ENCODE assay signal across 9 mouse cellular contexts in genomic region chr7:66866944-66867718, GRCm38 (mm10). TPM values are rescaled to one million over a fixed set of nuclear protein-coding genes. Genes with fewer than 3 reads are reported as not detected.
DNase-seq lines count a peak whose midpoint lies in the region; ATAC-seq and TF ChIP-seq lines count a peak whose summit lies in the region.
"Had no signal": no experiment of that assay in that cellular context is flagged by ENCODE, and none has a peak within 500 bp of the region (broad histone marks: within the 10 kb centered on the region; RNA-seq: fewer than 3 reads in every experiment).

No protein-coding gene starts in this region.

- TF ChIP-seq EP300 in heart, postnatal 0 days (IDR thresholded peaks at IDR 0.05; ENCODE audit: low read depth) = no peak

- WGBS in heart, postnatal 0 days = 61% methylated on average over 19 of the region's 19 CpGs
- 72% methylated on average over 19 of the region's 19 CpGs for WGBS in hindbrain, embryonic 13.5 days

- H3K36me3 ChIP-seq in heart, postnatal 0 days (replicated peaks; ENCODE audit: control insufficient read depth, insufficient read depth, low read length) = no peaks in the 10 kb centered on the region
- no peaks in the 10 kb centered on the region for H3K36me3 ChIP-seq in hindbrain, embryonic 13.5 days

- no peak overlapping the region for H3K4me3 ChIP-seq in heart, postnatal 0 days (ENCODE audit: low read depth, low read length)
- H3K4me3 ChIP-seq in hindbrain, embryonic 13.5 days = no peak overlapping the region
- H3K4me3 ChIP-seq: myocyte had no signal

- TF ChIP-seq CTCF in heart, postnatal 0 days (IDR thresholded peaks at IDR 0.05; ENCODE audit: low read depth) = peak; percentile 31; the same call in 1 of the 2 replicates

- peaks cover 16% of the 10 kb centered on the region for H3K4me1 ChIP-seq in heart, postnatal 0 days (ENCODE audit: control insufficient read depth, insufficient read depth)
- peaks cover 23% of the 10 kb centered on the region for H3K4me1 ChIP-seq in hindbrain, embryonic 13.5 days (replicated peaks)

- no peak for DNase-seq in heart, postnatal 0 days (ENCODE audit: low spot score)
- DNase-seq in heart, adult 9 months (ENCODE audit: low spot score in 2 of 2) = no peak
- peak; percentile 20 to 22 for DNase-seq in spleen, postnatal 36 days (ENCODE audit: low spot score in 2 of 2)
- DNase-seq in spleen, adult 18-20 months = no peak
- DNase-seq in right cerebral cortex, postnatal 25 days = peak; percentile 50
- DNase-seq in adrenal gland, postnatal 10 days = no peak
- no peak for DNase-seq in kidney, adult 8-10 months

- no peak overlapping the region for H3K9ac ChIP-seq in heart, postnatal 0 days (replicated peaks; ENCODE audit: low read depth, low read length)
- H3K9ac ChIP-seq in hindbrain, embryonic 13.5 days = no peak overlapping the region

- no peaks in the 10 kb centered on the region for H3K9me3 ChIP-seq in heart, postnatal 0 days (replicated peaks; ENCODE audit: control insufficient read depth, low read length)
- H3K9me3 ChIP-seq in hindbrain, embryonic 13.5 days = no peaks in the 10 kb centered on the region

- H3K4me2 ChIP-seq in heart, postnatal 0 days (ENCODE audit: low read depth, low read length) = no peak overlapping the region
- H3K4me2 ChIP-seq in hindbrain, embryonic 13.5 days = no peak overlapping the region

- no peak overlapping the region for H3K27ac ChIP-seq in heart, postnatal 0 days (ENCODE audit: low read depth)
- H3K27ac ChIP-seq in hindbrain, embryonic 13.5 days = peak overlapping the region; percentile 53; the same call in 1 of the 2 replicates

- H3K27me3 ChIP-seq in heart, postnatal 0 days (ENCODE audit: control insufficient read depth, insufficient read depth, low read length) = no peaks in the 10 kb centered on the region
- no peaks in the 10 kb centered on the region for H3K27me3 ChIP-seq in hindbrain, embryonic 13.5 days

- no peak for ATAC-seq in heart, postnatal 0 days (ENCODE audit: insufficient read depth, low read depth)
- ATAC-seq in hindbrain, embryonic 13.5 days (ENCODE audit: low FRiP score) = no peak

RNA-seq across cellular contexts. Expression of gene Adamts17, which starts 27.6 kb away (rescaled TPM):
- total RNA-seq in heart, postnatal 0 days (2014; rRNA removed; ENCODE audit: low replicate concordance) = 6.5 and 9.0 TPM in 2 replicates
- 1.9 and 2.9 TPM in 2 replicates for polyA plus RNA-seq in heart, postnatal 0 days (2015; fragmentation: Nextera tagmentation; extraction: Ambion mirVana)
- polyA plus RNA-seq in hindbrain, embryonic 13.5 days (2015; fragmentation: Nextera tagmentation; extraction: Ambion mirVana) = 2.1 and 2.4 TPM in 2 replicates
- 1 to 10 TPM; 5.5 to 8.6 TPM for total RNA-seq in adrenal gland, postnatal 10 days (2021)

Comparison
In these comparisons a context has a peak if more than half of its experiments do, and no peak if none do; other contexts are left out.
1. DNase-seq: peak in spleen, postnatal 36 days (2 of 2) and right cerebral cortex, postnatal 25 days (single experiment); none in heart, postnatal 0 days (single experiment), heart, adult 9 months (0 of 2), spleen, adult 18-20 months (0 of 2), adrenal gland, postnatal 10 days (single experiment) and kidney, adult 8-10 months (0 of 2).